Mouse (Mus musculus) liver, postnatal 0 days (tissue): ENCODE data around the gene Eif3b. TPM values are rescaled to one million over a fixed set of nuclear protein-coding genes. Genes with fewer than 3 reads are reported as not detected.

ENCODE experiments used
- ATAC-seq: fragments of 200-750 bp; cut with Nextera tagmentation; 2 replicates; pipeline ENCODE4 v1.8.0; 2017; ENCODE audit warnings: mild to moderate bottlenecking, moderate library complexity
- DNase-seq: peaks from one replicate; pipeline ENCODE4 v3.0.0-alpha.2; 2016
- H3K27ac ChIP-seq: fragments of 300-500 bp; sonication (generic); 2 replicates; pipeline ENCODE4 v1.5.1; 2014; ENCODE audit warnings: antibody characterized with exemption, moderate library complexity, mild to moderate bottlenecking, low read depth
- H3K27me3 ChIP-seq: fragments of 300-500 bp; sonication (generic); 2 replicates; pipeline ENCODE4 v1.6.1; 2014; ENCODE audit warnings: low read length, control low read depth, mixed read lengths; ENCODE audit not compliant: insufficient read depth
- H3K36me3 ChIP-seq: fragments of 300-500 bp; sonication (generic); replicated peaks from 2 replicates; pipeline ENCODE4 v1.6.1; 2014; ENCODE audit warnings: mild to moderate bottlenecking, control low read depth, low read length, moderate library complexity, mixed read lengths; ENCODE audit not compliant: insufficient read depth
- H3K4me1 ChIP-seq: fragments of 300-500 bp; sonication (generic); 2 replicates; pipeline ENCODE4 v1.6.1; 2014; ENCODE audit warnings: antibody characterized with exemption, mild to moderate bottlenecking, control low read depth; ENCODE audit not compliant: insufficient read depth
- H3K4me2 ChIP-seq: fragments of 300-500 bp; sonication (generic); 2 replicates; pipeline ENCODE4 v1.6.1; 2014; ENCODE audit warnings: low read depth, mild to moderate bottlenecking, low read length, moderate library complexity, mixed read lengths
- H3K4me3 ChIP-seq: fragments of 300-500 bp; sonication (generic); 2 replicates; pipeline ENCODE4 v1.5.1; 2014; ENCODE audit warnings: low read depth, low read length
- H3K9ac ChIP-seq: fragments of 300-500 bp; sonication (generic); replicated peaks from 2 replicates; pipeline ENCODE4 v1.6.1; 2014; ENCODE audit warnings: mild to moderate bottlenecking, moderate library complexity
- H3K9me3 ChIP-seq: fragments of 300-500 bp; sonication (generic); 2 replicates; pipeline ENCODE4 v1.6.1; 2016; ENCODE audit warnings: mild to moderate bottlenecking, control low read depth, low read length, mixed read lengths
- CTCF ChIP-seq: sonication (generic); IDR thresholded peaks from 2 replicates; pipeline ENCODE4 v1.5.1; 2016; ENCODE audit warnings: antibody characterized with exemption, low read depth
- EP300 ChIP-seq: IDR thresholded peaks from 2 replicates; pipeline ENCODE4 v1.6.1; 2016; ENCODE audit warnings: antibody characterized with exemption, low read depth, mild to moderate bottlenecking
- WGBS: fragments of 180-500 bp; shearing (Covaris S2); extraction: QIAGEN DNeasy Blood & Tissue Kit; methylation state at CpG from one replicate; pipeline ENCODE4 v1.1.7; 2014; ENCODE audit not compliant: insufficient replicate concordance; 5-methylcytosine and 5-hydroxymethylcytosine counted together
- polyA plus RNA-seq: library from polyadenylated mRNA; unstranded; fragments of >200 nt; fragmentation: Nextera tagmentation; extraction: Ambion mirVana; gene quantifications from 2 replicates; pipeline ENCODE4 v1.2.1, GENCODE M21; 2015

Gene Eif3b
- polyA plus RNA-seq, 1 experiment from 2014 or later: 35.5 TPM

GRCm38 (mm10) chr5:140384462-140384861 is 34.7 kb upstream of the Eif3b start:
- TF ChIP-seq EP300 (no peak), CTCF (peak; percentile 28)
- Histone ChIP-seq H3K4me3 (no peak overlapping the region), H3K27ac (no peak overlapping the region), H3K9ac (no peak overlapping the region), H3K4me2 (no peak overlapping the region), H3K27me3 (no peaks in the 10 kb centered on the region), H3K36me3 (no peaks in the 10 kb centered on the region), H3K9me3 (no peaks in the 10 kb centered on the region), H3K4me1 (peaks cover 37% of the 10 kb centered on the region)
- ATAC-seq: no peak
- 78% methylated on average over 1 of the region's 1 CpGs for WGBS
- DNase-seq: no peak

- ATAC-seq (no peak), DNase-seq (no peak)
- H3K27ac ChIP-seq: no peak overlapping the region
- peak overlapping the region; percentile 84 for H3K4me2 ChIP-seq
- no peaks in the 10 kb centered on the region for H3K36me3 ChIP-seq
- peaks cover 35% of the 10 kb centered on the region for H3K4me1 ChIP-seq
- H3K9me3 ChIP-seq: no peaks in the 10 kb centered on the region
- 0 out of 2 replicates have a peak overlapping the region, but pooled peaks have one; percentile 11 for H3K9ac ChIP-seq
- no peak for TF ChIP-seq EP300
- TF ChIP-seq CTCF: no peak
- H3K27me3 ChIP-seq: no peaks in the 10 kb centered on the region
- 72% methylated on average over 7 of the region's 7 CpGs for WGBS
- H3K4me3 ChIP-seq: no peak overlapping the region
Measured at GRCm38 (mm10) chr5:140387236-140387635, 31.9 kb upstream of the Eif3b start.

GRCm38 (mm10) chr5:140387816-140388510 is 31.2 kb upstream of the Eif3b start:
- H3K4me3 ChIP-seq: peak overlapping the region; percentile 53

GRCm38 (mm10) chr5:140388588-140389576 is 30.2 kb upstream of the Eif3b start, which contains the start of gene Snx8:
Gene Snx8 (minus strand): TSS chr5:140389262.
- Histone ChIP-seq H3K27me3 (no peaks in the 10 kb centered on the region), H3K27ac (peak within 1 kb of the TSS; percentile 68), H3K4me3 (peak within 1 kb of the TSS; percentile 53), H3K4me1 (peaks cover 27% of the 10 kb centered on the region), H3K4me2 (peak within 1 kb of the TSS; percentile 84), H3K36me3 (no peaks in the 10 kb centered on the region), H3K9ac (peak within 1 kb of the TSS; percentile 63), H3K9me3 (no peaks in the 10 kb centered on the region)
- WGBS: under 1% methylated on average over 61 of the region's 63 CpGs
- DNase-seq: peak; percentile 99
- no peak for TF ChIP-seq CTCF
- no peak for TF ChIP-seq EP300
- ATAC-seq: peak; percentile 87

More at GRCm38 (mm10) chr5:140387816-140388510, 31.2 kb upstream of the Eif3b start:
- H3K4me2 ChIP-seq: peak overlapping the region; percentile 84
- 60% methylated on average over 12 of the region's 12 CpGs for WGBS
- H3K27me3 ChIP-seq: no peaks in the 10 kb centered on the region
- DNase-seq: no peak
- no peak for ATAC-seq
- peak overlapping the region; percentile 63 for H3K9ac ChIP-seq
- H3K36me3 ChIP-seq: no peaks in the 10 kb centered on the region
- peaks cover 33% of the 10 kb centered on the region for H3K4me1 ChIP-seq
- H3K9me3 ChIP-seq: no peaks in the 10 kb centered on the region
- TF ChIP-seq EP300: no peak
- no peak for TF ChIP-seq CTCF
- peak overlapping the region; percentile 68 for H3K27ac ChIP-seq

- peaks cover 21% of the 10 kb centered on the region for H3K4me1 ChIP-seq
- peak overlapping the region; percentile 84 for H3K4me2 ChIP-seq
- no peaks in the 10 kb centered on the region for H3K27me3 ChIP-seq
- no peak for TF ChIP-seq CTCF
- TF ChIP-seq EP300: no peak
- H3K27ac ChIP-seq: no peak overlapping the region
- no peaks in the 10 kb centered on the region for H3K9me3 ChIP-seq
- H3K4me3 ChIP-seq: peak overlapping the region; percentile 53
- 57% methylated on average over 3 of the region's 3 CpGs for WGBS
- no peak for ATAC-seq
- H3K9ac ChIP-seq: 0 out of 2 replicates have a peak overlapping the region, but pooled peaks have one; percentile 34
- no peak for DNase-seq
- no peaks in the 10 kb centered on the region for H3K36me3 ChIP-seq
Measured at GRCm38 (mm10) chr5:140389647-140390046, 29.5 kb upstream of the Eif3b start.

- Histone ChIP-seq H3K4me1 (peaks cover 21% of the 10 kb centered on the region), H3K4me2 (no peak overlapping the region), H3K4me3 (no peak overlapping the region), H3K27ac (no peak overlapping the region), H3K9me3 (no peaks in the 10 kb centered on the region), H3K27me3 (no peaks in the 10 kb centered on the region), H3K9ac (no peak overlapping the region), H3K36me3 (no peaks in the 10 kb centered on the region)
- 63% methylated on average over 1 of the region's 1 CpGs for WGBS
- TF ChIP-seq CTCF (no peak), EP300 (no peak)
- DNase-seq (no peak), ATAC-seq (no peak)
Measured at GRCm38 (mm10) chr5:140391435-140391834, 27.7 kb upstream of the Eif3b start.
